Comparison of ENCODE assay signal across 18 mouse cellular contexts in the genomic region with DNA sequence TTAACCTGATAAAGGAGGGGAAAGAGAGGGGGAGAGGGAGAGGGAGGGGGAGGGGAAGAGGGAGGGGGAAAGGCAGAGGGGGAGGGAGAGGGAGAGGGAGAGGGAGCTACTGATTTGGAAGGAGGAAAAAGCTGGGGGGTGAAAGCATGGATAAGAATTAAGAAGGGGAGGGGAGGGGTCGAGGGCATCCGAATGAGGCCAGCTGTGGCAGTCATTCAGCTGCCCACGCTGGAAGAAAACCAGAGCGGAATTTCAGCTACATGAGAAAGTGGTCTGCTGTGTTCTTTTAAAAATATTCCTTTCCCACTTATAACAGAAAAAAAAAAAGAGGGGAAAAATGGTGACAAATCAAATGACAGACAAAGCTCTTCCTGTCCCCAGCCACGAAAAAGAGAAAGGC.
"Had no signal": no experiment of that assay in that cellular context is flagged by ENCODE, and none has a peak within 500 bp of the region (broad histone marks: within the 10 kb centered on the region; RNA-seq: fewer than 3 reads in every experiment).

No protein-coding gene starts in this region.

- H3K27me3 ChIP-seq: heart, embryonic 12.5 days; heart, embryonic 13.5 days; heart, embryonic 15.5 days; hindbrain, embryonic 12.5 days; hindbrain, embryonic 13.5 days; hindbrain, embryonic 15.5 days; intestine, embryonic 15.5 days; kidney, embryonic 15.5 days had no signal

- H3K4me2 ChIP-seq: heart, embryonic 11.5 days; heart, embryonic 12.5 days; heart, embryonic 13.5 days; heart, embryonic 15.5 days; hindbrain, embryonic 12.5 days; hindbrain, embryonic 13.5 days; hindbrain, embryonic 14.5 days; hindbrain, embryonic 15.5 days; intestine, embryonic 15.5 days; kidney, embryonic 15.5 days had no signal

- ATAC-seq: hindbrain, embryonic 16.5 days; hindbrain, postnatal 0 days; intestine, embryonic 15.5 days; intestine, embryonic 16.5 days; intestine, postnatal 0 days had no signal

- H3K36me3 ChIP-seq: heart, embryonic 10.5 days; heart, embryonic 12.5 days; heart, embryonic 13.5 days; heart, embryonic 15.5 days; hindbrain, embryonic 10.5 days; hindbrain, embryonic 12.5 days; hindbrain, embryonic 13.5 days; hindbrain, embryonic 15.5 days; intestine, embryonic 15.5 days; kidney, embryonic 15.5 days had no signal

- H3K4me3 ChIP-seq: heart, embryonic 10.5 days; heart, embryonic 12.5 days; heart, embryonic 13.5 days; heart, embryonic 15.5 days; hindbrain, embryonic 10.5 days; hindbrain, embryonic 12.5 days; hindbrain, embryonic 13.5 days; hindbrain, embryonic 15.5 days; intestine, embryonic 15.5 days; kidney, embryonic 15.5 days; layer of hippocampus, adult 2 months; left cerebral cortex, adult 2 months had no signal
